Mouse (Mus musculus): ENCODE results near the gene Trak1. TPM values are rescaled to one million over a fixed set of nuclear protein-coding genes. Genes with fewer than 3 reads are reported as not detected.
"Not testable (repeated sequence)": the region's sequence is repeated elsewhere in the genome, so short reads cannot be mapped to it uniquely, and the experiment has no call there.

Gene Trak1
- polyA plus RNA-seq, 1 experiment = 64.3 TPM

- no peak overlapping the region for H3K4me3 ChIP-seq (ENCODE audit: insufficient read depth, low read depth, low read length)
- no peak overlapping the region for H3K27ac ChIP-seq (replicated peaks; ENCODE audit: low read depth, low read length)
These were observed 24.7 kb downstream of the Trak1 start for GRCm38 (mm10) chr9:121322034-121322433.

DNA sequence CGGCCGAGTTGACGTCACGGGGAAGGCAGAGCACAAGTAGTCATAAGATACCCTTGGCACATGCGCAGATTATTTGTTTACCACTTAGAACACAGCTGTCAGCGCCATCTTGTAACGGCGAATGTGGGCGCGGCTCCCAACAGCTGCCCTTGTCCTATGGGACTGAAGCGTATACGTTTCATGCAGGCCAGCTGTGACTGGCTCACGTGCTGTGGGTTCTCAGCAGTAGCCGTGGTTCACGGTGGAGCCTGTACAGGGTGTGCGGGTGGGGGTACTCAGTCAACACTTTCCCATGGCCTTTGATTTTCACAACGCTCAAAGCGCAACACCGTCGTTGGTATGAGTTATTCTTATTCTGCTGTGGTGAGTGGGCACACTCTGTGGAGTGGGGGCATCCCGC, 31.0 kb downstream of the Trak1 start:
- peaks cover 23% of the 10 kb centered on the region for H3K4me1 ChIP-seq (ENCODE audit: control insufficient read depth, insufficient read depth, insufficient read length, low read length)
- H3K27ac ChIP-seq (replicated peaks; ENCODE audit: low read depth, low read length); H3K4me3 ChIP-seq (ENCODE audit: insufficient read depth, low read depth, low read length): not testable (repeated sequence)

More at GRCm38 (mm10) chr9:121322034-121322433, 24.7 kb downstream of the Trak1 start:
- H3K4me1 ChIP-seq (ENCODE audit: control insufficient read depth, insufficient read depth, insufficient read length, low read length) = peaks cover 19% of the 10 kb centered on the region

- H3K27ac ChIP-seq (replicated peaks; ENCODE audit: low read depth, low read length) = peak overlapping the region; percentile 72
- H3K4me3 ChIP-seq (ENCODE audit: insufficient read depth, low read depth, low read length) = no peak overlapping the region
- peaks cover 31% of the 10 kb centered on the region for H3K4me1 ChIP-seq (ENCODE audit: control insufficient read depth, insufficient read depth, insufficient read length, low read length)
These were observed 31.9 kb downstream of the Trak1 start for GRCm38 (mm10) chr9:121329181-121329580.

- Histone ChIP-seq H3K27ac (replicated peaks; ENCODE audit: low read depth, low read length) (peak overlapping the region; percentile 72; the same call in 1 of the 2 replicates), H3K4me1 (ENCODE audit: control insufficient read depth, insufficient read depth, insufficient read length, low read length) (peaks cover 37% of the 10 kb centered on the region), H3K4me3 (ENCODE audit: insufficient read depth, low read depth, low read length) (no peak overlapping the region)
These were observed 32.8 kb downstream of the Trak1 start for GRCm38 (mm10) chr9:121330065-121330464.

- Histone ChIP-seq H3K4me1 (ENCODE audit: control insufficient read depth, insufficient read depth, insufficient read length, low read length) (peaks cover 48% of the 10 kb centered on the region), H3K27ac (replicated peaks; ENCODE audit: low read depth, low read length) (peak overlapping the region; percentile 27), H3K4me3 (ENCODE audit: insufficient read depth, low read depth, low read length) (no peak overlapping the region)
These were observed 34.1 kb downstream of the Trak1 start for GRCm38 (mm10) chr9:121331438-121331837.

DNA sequence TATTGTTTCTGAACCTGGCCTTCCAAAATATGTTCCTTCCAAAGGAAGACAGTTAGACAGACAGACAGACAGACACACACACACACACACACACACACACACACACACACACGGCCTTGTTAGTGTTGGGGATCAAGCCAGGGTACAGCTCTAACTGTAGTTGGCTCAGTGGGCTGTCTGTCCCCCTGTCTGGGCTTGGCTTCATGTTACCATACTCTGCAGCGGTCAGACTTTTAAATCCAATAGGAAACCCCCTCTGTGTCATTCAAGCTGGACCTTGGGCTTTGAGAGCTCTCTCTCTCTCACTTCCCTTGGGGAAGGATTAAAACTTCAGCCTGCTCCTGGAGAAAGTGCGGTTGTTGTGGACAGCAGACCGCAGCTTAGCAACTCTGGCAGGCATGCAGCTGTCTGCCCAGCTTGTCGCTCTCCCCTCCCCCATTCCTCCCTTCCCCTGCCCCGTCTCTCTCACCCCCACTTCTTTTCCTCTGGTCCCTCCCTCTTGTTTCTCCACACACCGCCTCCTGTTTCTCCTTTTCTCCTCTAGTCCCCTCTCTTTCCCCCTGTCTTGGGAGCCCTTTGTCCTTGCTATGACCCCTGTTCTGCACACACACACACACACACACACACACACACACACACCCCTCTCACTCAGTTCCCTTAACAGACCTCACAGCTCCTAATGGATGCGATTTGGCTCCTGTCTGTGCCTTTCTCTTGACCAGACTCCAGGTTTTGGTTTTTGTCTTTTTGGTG, 34.8 kb downstream of the Trak1 start:
- peaks cover 54% of the 10 kb centered on the region for H3K4me1 ChIP-seq (ENCODE audit: control insufficient read depth, insufficient read depth, insufficient read length, low read length)

GRCm38 (mm10) chr9:121333559-121333958, 36.3 kb downstream of the Trak1 start:
- peaks cover 66% of the 10 kb centered on the region for H3K4me1 ChIP-seq (ENCODE audit: control insufficient read depth, insufficient read depth, insufficient read length, low read length)
- no peak overlapping the region for H3K4me3 ChIP-seq (ENCODE audit: insufficient read depth, low read depth, low read length)
- peak overlapping the region; percentile 16; the same call in 1 of the 2 replicates for H3K27ac ChIP-seq (replicated peaks; ENCODE audit: low read depth, low read length)

More for the DNA sequence above, 34.8 kb downstream of the Trak1 start:
- Histone ChIP-seq H3K4me3 (ENCODE audit: insufficient read depth, low read depth, low read length) (no peak overlapping the region), H3K27ac (replicated peaks; ENCODE audit: low read depth, low read length) (peak overlapping the region; percentile 76)

- Histone ChIP-seq H3K27ac (replicated peaks; ENCODE audit: low read depth, low read length) (no peak overlapping the region), H3K4me3 (ENCODE audit: insufficient read depth, low read depth, low read length) (no peak overlapping the region), H3K4me1 (ENCODE audit: control insufficient read depth, insufficient read depth, insufficient read length, low read length) (peaks cover 63% of the 10 kb centered on the region)
These were observed 37.1 kb downstream of the Trak1 start for GRCm38 (mm10) chr9:121334311-121334851.

DNA sequence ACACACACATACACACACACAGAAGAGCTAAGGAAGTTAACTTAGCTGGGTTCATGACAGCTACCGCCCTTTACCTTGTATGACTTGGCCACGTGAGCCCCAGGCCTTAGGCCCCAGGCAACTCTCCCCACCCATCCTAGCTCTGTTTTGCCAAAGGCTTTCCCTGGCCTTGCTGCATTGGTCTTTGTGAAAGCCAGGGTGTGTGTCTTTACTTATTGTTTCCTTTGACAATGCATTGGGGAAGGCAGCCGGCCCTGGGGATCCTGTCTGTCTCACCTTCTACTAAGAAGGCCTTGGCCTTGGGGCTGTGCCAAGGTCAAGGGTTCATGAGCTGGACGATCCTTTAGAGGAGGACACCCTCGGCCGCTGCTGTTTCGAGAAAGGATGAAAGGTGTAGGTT, 38.3 kb downstream of the Trak1 start:
- H3K4me1 ChIP-seq (ENCODE audit: control insufficient read depth, insufficient read depth, insufficient read length, low read length) = peaks cover 66% of the 10 kb centered on the region
- peak overlapping the region; percentile 3 for H3K27ac ChIP-seq (replicated peaks; ENCODE audit: low read depth, low read length)

DNA sequence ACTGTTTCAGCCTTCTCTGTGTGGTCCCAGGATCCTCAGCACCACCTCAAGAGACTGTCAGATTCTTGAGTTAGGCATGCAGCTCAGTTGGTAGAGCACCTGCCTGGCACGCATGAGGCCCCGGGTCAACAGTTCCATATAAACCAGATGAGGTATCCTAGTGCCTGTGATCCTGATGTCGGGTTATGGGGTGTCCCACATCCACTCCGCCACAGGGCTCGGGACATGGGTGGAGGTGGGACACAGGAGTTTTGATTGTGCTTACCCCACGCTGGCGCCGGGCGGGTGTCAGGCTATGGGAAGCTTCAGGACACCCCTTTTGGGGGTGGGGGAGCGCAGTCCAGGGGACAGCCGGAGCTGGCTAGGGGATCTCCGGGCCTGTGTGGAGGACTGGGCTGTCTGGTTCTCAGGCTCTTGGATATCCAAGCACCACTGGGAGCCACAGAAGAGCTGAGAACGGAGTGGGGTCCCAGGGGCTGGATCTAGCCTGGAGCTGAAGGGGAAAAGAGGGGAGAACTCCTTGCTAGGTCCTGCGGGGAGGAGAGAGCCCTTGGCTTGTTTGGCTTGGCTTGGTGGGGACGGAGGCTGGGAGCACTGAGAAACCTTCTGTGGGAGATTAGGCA, 39.1 kb downstream of the Trak1 start:
- Histone ChIP-seq H3K4me3 (ENCODE audit: insufficient read depth, low read depth, low read length) (no peak overlapping the region), H3K27ac (replicated peaks; ENCODE audit: low read depth, low read length) (peak overlapping the region; percentile 73), H3K4me1 (ENCODE audit: control insufficient read depth, insufficient read depth, insufficient read length, low read length) (peaks cover 63% of the 10 kb centered on the region)

More for the DNA sequence above, 38.3 kb downstream of the Trak1 start:
- no peak overlapping the region for H3K4me3 ChIP-seq (ENCODE audit: insufficient read depth, low read depth, low read length)

DNA sequence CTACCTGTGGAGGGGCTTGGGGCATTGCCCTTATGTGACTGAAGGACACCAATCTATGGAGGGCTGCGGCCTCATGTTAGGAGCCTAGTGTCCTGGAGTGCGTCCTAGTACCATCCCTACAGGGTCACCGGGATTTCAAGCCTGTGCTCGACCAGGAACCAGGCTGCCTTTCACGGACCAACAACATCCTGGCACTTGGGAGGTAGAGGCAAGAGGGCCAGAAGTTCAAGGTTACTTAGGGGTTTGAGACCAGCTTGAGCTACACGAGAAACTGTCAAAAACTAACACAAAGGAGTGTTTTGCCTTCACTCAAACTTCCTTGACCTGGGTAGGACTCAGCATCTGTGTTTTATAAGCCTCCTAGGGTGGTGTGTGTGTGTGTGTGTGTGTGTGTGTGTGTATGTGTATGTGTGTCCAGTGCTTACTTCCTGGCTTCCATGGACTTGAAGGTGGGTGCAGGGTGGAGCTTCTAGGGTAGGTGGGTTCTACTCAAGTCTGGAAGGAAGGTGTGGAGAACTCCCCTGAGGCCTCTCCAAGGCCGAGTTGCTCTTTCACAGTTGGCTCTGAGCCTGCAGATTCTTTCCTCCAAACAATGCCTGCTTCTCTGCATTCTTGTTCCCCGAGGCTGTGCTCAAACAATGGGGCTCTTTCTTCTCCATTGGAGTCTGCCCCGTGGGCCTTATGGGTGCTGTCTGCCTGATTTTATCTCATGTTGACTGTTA, 40.1 kb downstream of the Trak1 start:
- Histone ChIP-seq H3K4me3 (ENCODE audit: insufficient read depth, low read depth, low read length) (no peak overlapping the region), H3K27ac (replicated peaks; ENCODE audit: low read depth, low read length) (peak overlapping the region; percentile 79), H3K4me1 (ENCODE audit: control insufficient read depth, insufficient read depth, insufficient read length, low read length) (peaks cover 55% of the 10 kb centered on the region)

- Histone ChIP-seq H3K27ac (replicated peaks; ENCODE audit: low read depth, low read length) (peak overlapping the region; percentile 79), H3K4me1 (ENCODE audit: control insufficient read depth, insufficient read depth, insufficient read length, low read length) (peaks cover 53% of the 10 kb centered on the region), H3K4me3 (ENCODE audit: insufficient read depth, low read depth, low read length) (no peak overlapping the region)
These were observed 40.6 kb downstream of the Trak1 start for GRCm38 (mm10) chr9:121337938-121338289.

DNA sequence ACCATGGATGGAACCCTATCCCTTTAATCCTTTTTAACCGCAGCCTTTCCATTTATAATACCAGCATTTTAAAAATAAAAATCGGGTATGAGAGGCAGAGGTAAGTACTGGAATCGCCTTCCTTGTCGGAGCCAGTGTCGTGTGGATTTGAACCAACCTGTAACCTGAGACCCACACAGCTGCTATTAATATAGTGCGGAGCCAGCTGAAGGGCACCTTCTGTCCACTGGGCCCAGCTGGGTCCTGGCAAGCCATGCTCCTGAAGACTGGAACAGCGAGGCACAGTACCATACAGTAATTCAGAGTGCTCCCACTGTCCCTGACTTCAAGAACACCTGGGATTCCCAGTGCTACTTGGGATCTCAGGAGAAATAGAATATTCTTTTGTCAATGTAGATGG, 44.5 kb downstream of the Trak1 start:
- Histone ChIP-seq H3K4me1 (ENCODE audit: control insufficient read depth, insufficient read depth, insufficient read length, low read length) (peaks cover 37% of the 10 kb centered on the region), H3K27ac (replicated peaks; ENCODE audit: low read depth, low read length) (no peak overlapping the region), H3K4me3 (ENCODE audit: insufficient read depth, low read depth, low read length) (no peak overlapping the region)

GRCm38 (mm10) chr9:121342510-121343110, 45.3 kb downstream of the Trak1 start:
- Histone ChIP-seq H3K4me3 (ENCODE audit: insufficient read depth, low read depth, low read length) (no peak overlapping the region), H3K4me1 (ENCODE audit: control insufficient read depth, insufficient read depth, insufficient read length, low read length) (peaks cover 36% of the 10 kb centered on the region), H3K27ac (replicated peaks; ENCODE audit: low read depth, low read length) (peak overlapping the region; percentile 61)

Data from brown adipose tissue, adult 24 weeks (tissue).